Mouse (Mus musculus): Measurements from ENCODE around the gene Ranbp2. TPM values are rescaled to one million over a fixed set of nuclear protein-coding genes. Genes with fewer than 3 reads are reported as not detected.

Gene Ranbp2
- polyA plus RNA-seq, 1 experiment from 2014 or later, result 27.0 TPM

DNA sequence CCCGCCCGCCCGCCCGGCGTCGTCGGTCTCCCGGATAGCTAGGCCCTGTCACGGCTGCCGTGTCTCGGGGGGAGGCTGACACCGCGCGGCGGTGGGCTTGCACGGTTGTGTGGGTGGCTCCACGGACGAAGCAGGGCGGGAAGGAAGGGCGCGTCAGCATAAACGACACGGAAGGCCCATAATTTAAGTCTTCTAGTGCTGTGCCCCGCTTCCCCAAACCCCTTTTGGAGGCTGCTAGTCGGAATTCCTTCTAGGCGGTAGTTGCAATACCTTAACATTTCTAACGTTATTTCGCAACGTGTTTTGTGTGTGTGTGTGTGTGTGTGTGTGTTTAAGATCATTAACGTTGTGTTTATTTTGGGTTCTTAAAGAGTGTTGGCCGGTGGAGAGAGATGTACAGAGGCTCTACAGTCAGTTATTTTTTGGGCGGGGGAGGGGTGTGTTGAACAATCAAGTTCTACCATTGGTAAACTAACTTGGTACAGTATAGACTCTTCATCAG, 611 bp downstream of the Ranbp2 start:
- no peaks in the 10 kb centered on the region for H3K9me3 ChIP-seq (replicated peaks)

DNA sequence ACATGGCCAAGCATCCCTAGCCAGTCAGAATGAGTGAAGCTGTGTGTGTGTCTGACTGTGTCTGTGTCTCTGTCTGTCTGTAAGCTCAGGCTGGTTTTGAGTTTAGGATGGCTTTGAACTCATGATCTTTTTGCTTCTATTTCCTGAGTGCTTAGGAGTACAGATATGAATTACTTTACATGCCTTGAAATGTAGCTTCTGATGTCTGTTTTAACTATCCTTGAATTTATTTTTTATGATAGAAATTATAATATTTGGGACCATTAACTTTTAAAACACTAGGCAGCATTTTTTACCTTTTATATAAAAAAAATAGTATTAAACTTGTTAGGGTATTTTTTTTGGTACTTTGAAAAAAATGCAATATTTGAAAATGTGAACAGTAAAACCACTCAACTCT, 4.9 kb downstream of the Ranbp2 start:
- no peak overlapping the region for H3K27ac ChIP-seq
- H3K4me1 ChIP-seq, result no peaks in the 10 kb centered on the region
- H3K36me3 ChIP-seq, result peaks cover 46% of the 10 kb centered on the region
- H3K4me3 ChIP-seq, result no peak overlapping the region
- no peaks in the 10 kb centered on the region for H3K9me3 ChIP-seq (replicated peaks)
- no peak for DNase-seq (ENCODE audit: low spot score)
- H3K27me3 ChIP-seq (ENCODE audit: low read depth, poor library complexity, severe bottlenecking), result no peaks in the 10 kb centered on the region

More for the DNA sequence above, 611 bp downstream of the Ranbp2 start:
- Histone ChIP-seq H3K36me3 (peaks cover 4% of the 10 kb centered on the region), H3K4me1 (peaks cover 8% of the 10 kb centered on the region), H3K27me3 (ENCODE audit: low read depth, poor library complexity, severe bottlenecking) (no peaks in the 10 kb centered on the region), H3K27ac (peak overlapping the region; percentile 95), H3K4me3 (peak overlapping the region; percentile 99)
- WGBS, result under 1% methylated on average over 32 of the region's 32 CpGs
- DNase-seq (ENCODE audit: low spot score), result no peak

DNA sequence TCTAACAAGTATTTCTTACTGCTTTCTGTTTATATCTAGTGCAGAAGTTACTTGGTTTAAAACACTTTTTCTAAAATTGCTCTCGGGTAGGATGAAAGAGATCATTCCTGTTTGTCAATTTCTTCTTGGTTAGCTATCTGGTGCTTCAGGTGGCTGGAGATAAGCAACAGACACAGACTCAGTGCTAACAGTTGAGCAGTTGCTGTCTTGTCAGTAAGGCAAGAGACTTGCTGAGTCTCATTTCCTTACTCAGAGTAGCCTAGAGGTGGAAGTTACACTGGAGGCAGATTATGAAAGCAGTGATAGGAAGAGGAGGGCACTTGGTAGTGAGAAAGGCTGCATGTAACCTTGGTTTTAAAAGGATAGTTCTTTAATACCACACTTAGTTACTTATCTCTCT, 5.5 kb downstream of the Ranbp2 start:
- Histone ChIP-seq H3K27me3 (ENCODE audit: low read depth, poor library complexity, severe bottlenecking) (no peaks in the 10 kb centered on the region), H3K27ac (no peak overlapping the region), H3K4me1 (no peaks in the 10 kb centered on the region), H3K36me3 (peaks cover 52% of the 10 kb centered on the region), H3K9me3 (replicated peaks) (no peaks in the 10 kb centered on the region), H3K4me3 (no peak overlapping the region)
- WGBS, result 88% methylated on average over 1 of the region's 1 CpGs
- DNase-seq (ENCODE audit: low spot score), result no peak

- Histone ChIP-seq H3K4me3 (no peak overlapping the region), H3K9me3 (replicated peaks) (no peaks in the 10 kb centered on the region), H3K27ac (no peak overlapping the region), H3K4me1 (no peaks in the 10 kb centered on the region), H3K36me3 (peaks cover 94% of the 10 kb centered on the region), H3K27me3 (ENCODE audit: low read depth, poor library complexity, severe bottlenecking) (no peaks in the 10 kb centered on the region)
- no peak for DNase-seq (ENCODE audit: low spot score)
- WGBS, result 79% methylated on average over 1 of the region's 1 CpGs
Observed at GRCm38 (mm10) chr10:58459896-58460295, 13.2 kb downstream of the Ranbp2 start.

- no peaks in the 10 kb centered on the region for H3K4me1 ChIP-seq
- no peak overlapping the region for H3K4me3 ChIP-seq
- peaks cover 97% of the 10 kb centered on the region for H3K36me3 ChIP-seq
- WGBS, result 94% methylated on average over 5 of the region's 5 CpGs
- no peaks in the 10 kb centered on the region for H3K27me3 ChIP-seq (ENCODE audit: low read depth, poor library complexity, severe bottlenecking)
- DNase-seq (ENCODE audit: low spot score), result no peak
- H3K27ac ChIP-seq, result no peak overlapping the region
- H3K9me3 ChIP-seq (replicated peaks), result no peaks in the 10 kb centered on the region
Observed at GRCm38 (mm10) chr10:58477086-58477755, 30.5 kb downstream of the Ranbp2 start.

DNA sequence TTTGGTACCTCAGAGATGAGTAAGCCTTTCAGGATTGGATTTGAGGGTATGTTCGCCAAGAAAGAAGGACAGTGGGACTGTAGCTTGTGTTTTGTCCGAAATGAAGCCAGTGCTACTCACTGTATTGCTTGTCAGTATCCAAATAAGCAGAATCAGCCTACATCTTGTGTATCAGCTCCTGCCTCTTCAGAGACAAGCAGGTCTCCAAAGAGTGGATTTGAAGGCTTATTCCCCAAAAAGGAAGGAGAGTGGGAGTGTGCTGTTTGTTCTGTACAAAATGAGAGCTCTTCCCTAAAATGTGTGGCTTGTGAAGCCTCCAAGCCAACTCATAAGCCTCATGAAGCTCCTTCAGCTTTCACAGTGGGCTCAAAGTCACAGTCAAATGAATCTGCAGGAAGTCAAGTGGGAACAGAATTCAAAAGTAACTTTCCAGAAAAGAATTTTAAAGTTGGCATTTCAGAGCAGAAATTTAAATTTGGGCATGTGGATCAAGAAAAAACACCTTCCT, 31.4 kb downstream of the Ranbp2 start:
- H3K27me3 ChIP-seq (ENCODE audit: low read depth, poor library complexity, severe bottlenecking), result no peaks in the 10 kb centered on the region

DNA sequence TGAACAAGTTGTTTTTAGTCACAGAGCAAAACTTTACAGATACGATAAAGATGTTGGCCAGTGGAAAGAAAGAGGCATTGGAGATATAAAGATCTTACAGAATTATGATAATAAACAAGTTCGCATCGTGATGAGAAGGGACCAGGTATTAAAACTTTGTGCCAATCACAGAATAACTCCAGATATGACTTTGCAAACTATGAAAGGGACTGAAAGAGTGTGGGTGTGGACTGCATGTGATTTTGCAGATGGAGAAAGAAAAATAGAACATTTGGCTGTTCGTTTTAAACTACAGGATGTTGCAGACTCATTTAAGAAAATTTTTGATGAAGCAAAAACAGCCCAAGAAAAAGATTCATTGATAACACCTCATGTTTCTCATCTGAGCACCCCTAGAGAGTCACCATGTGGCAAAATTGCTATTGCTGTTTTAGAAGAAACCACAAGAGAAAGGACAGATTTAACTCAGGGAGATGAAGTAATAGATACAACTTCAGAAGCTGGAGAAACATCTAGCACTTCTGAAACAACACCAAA, 33.3 kb downstream of the Ranbp2 start:
- no peak for DNase-seq (ENCODE audit: low spot score)
- Histone ChIP-seq H3K27me3 (ENCODE audit: low read depth, poor library complexity, severe bottlenecking) (no peaks in the 10 kb centered on the region), H3K27ac (no peak overlapping the region), H3K4me1 (no peaks in the 10 kb centered on the region), H3K36me3 (peaks cover 99% of the 10 kb centered on the region), H3K9me3 (replicated peaks) (no peaks in the 10 kb centered on the region), H3K4me3 (no peak overlapping the region)
- 97% methylated on average over 4 of the region's 4 CpGs for WGBS

More for the DNA sequence above, 31.4 kb downstream of the Ranbp2 start:
- DNase-seq (ENCODE audit: low spot score), result no peak
- Histone ChIP-seq H3K27ac (no peak overlapping the region), H3K36me3 (peaks cover 97% of the 10 kb centered on the region), H3K4me3 (no peak overlapping the region), H3K4me1 (no peaks in the 10 kb centered on the region), H3K9me3 (replicated peaks) (no peaks in the 10 kb centered on the region)
- WGBS, result 93% methylated on average over 2 of the region's 2 CpGs

GRCm38 (mm10) chr10:58491031-58491430, 44.3 kb downstream of the Ranbp2 start:
- H3K36me3 ChIP-seq, result peaks cover 92% of the 10 kb centered on the region
- H3K9me3 ChIP-seq (replicated peaks), result no peaks in the 10 kb centered on the region
- no peaks in the 10 kb centered on the region for H3K4me1 ChIP-seq
- no peak for DNase-seq (ENCODE audit: low spot score)
- H3K27me3 ChIP-seq (ENCODE audit: low read depth, poor library complexity, severe bottlenecking), result no peaks in the 10 kb centered on the region
- no peak overlapping the region for H3K27ac ChIP-seq
- WGBS, result 91% methylated on average over 5 of the region's 5 CpGs
- no peak overlapping the region for H3K4me3 ChIP-seq

DNA sequence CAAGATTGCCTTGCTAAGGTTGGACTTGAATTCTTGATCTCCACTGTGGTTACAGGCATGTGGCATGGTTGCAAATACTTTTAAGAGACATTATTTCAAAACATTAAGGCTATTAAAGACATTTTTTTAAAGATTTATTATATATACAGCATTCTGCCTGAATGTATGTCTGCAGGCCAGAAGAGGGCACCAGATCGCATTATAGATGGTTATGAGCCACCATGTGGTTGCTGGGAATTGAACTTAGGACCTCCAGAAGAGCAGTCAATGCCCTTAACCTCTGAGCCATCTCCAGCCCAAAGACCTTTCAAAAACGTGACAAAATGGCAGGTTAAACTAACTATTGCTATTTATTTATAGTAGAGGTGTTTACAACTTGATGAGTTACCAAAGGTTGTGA, 48.9 kb downstream of the Ranbp2 start:
- H3K36me3 ChIP-seq, result peaks cover 53% of the 10 kb centered on the region
- H3K4me1 ChIP-seq, result peaks cover 13% of the 10 kb centered on the region
- 87% methylated on average over 2 of the region's 2 CpGs for WGBS
- H3K27me3 ChIP-seq (ENCODE audit: low read depth, poor library complexity, severe bottlenecking), result no peaks in the 10 kb centered on the region
- H3K9me3 ChIP-seq (replicated peaks), result no peaks in the 10 kb centered on the region
- no peak overlapping the region for H3K4me3 ChIP-seq
- DNase-seq (ENCODE audit: low spot score), result no peak
- no peak overlapping the region for H3K27ac ChIP-seq

DNA sequence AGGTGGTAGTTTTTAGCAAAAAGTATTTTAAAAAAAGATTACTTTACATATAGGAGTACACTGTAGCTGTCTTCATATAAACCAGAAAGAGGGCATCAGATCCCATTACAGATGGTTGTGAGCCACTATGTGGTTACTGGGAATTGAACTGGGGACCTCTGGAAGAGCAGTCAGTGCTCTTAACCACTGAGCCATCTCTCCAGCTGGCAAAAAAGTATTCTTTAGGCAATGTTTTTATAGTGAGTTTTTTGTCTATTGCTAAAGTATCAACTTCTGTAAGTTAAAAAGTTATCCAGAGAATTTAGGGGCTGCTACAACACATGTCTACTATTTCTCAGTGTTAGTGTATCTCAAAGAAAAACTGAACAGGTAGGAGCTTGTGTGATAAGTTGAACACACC, 50.0 kb downstream of the Ranbp2 start:
- Histone ChIP-seq H3K27me3 (ENCODE audit: low read depth, poor library complexity, severe bottlenecking) (no peaks in the 10 kb centered on the region), H3K4me1 (peaks cover 13% of the 10 kb centered on the region), H3K36me3 (peaks cover 42% of the 10 kb centered on the region), H3K4me3 (peak overlapping the region; percentile 77; the same call in 1 of the 2 replicates), H3K9me3 (replicated peaks) (no peaks in the 10 kb centered on the region), H3K27ac (peak overlapping the region; percentile 93; the same call in 1 of the 2 replicates)
- DNase-seq (ENCODE audit: low spot score), result no peak

DNA sequence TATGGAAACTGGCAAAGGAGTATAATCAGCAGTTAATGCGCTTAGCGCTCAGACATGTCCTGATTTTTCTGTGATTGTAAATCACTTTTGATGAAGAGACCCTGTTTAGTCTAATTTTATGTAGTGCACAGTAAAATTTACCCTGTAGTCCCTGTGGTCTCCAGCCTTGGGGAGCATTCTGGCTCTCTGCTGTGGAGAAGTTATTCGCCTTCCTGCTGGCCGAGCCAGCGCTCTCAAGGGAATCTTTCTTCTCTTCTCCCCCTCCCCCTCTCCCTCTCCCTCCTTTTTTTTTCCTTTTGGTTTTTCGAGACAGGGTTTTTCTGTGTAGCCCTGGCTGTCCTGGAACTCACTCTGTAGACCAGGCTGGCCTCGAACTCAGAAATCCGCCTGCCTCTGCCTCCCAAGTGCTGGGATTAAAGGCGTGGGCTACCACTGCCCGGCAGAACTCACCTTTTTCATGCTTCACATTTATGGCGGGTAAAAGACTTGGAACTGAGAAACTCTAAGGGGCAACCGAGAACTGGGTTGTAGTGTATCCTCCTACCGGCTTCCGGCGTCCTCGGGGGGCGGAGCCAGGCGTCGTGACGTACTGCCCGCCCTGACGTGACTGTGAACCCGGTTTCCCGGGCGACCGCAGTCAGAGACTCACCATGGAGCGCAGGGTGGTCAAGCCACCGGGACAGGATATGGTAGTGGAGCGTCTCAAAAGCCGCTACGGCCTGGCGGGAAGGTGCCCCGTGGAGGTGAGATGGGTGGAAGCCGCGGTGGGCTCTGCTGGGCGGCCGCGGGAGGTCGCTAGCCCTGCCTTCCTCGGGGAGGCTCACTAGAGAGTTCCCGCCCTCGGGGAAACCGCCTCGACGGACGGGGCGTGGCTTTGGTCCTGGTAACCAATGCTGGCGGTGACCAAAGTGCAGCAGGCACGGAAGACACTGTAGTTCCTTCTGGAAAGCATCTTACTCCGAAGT, 50.9 kb downstream of the Ranbp2 start, which contains the start of gene Ccdc138:
TSS of gene Ccdc138 (plus strand) at position 629 of the 965 bp plus-strand sequence.
- DNase-seq (ENCODE audit: low spot score), result peak; percentile 92
- peaks cover 36% of the 10 kb centered on the region for H3K36me3 ChIP-seq
- H3K9me3 ChIP-seq (replicated peaks), result no peaks in the 10 kb centered on the region
- no peaks in the 10 kb centered on the region for H3K27me3 ChIP-seq (ENCODE audit: low read depth, poor library complexity, severe bottlenecking)
- H3K4me3 ChIP-seq, result peak within 1 kb of the TSS; percentile 77
- WGBS, result 1% methylated on average over 50 of the region's 50 CpGs
- peaks cover 13% of the 10 kb centered on the region for H3K4me1 ChIP-seq
- H3K27ac ChIP-seq, result peak within 1 kb of the TSS; percentile 93

GRCm38 (mm10) chr10:58498516-58498915, 51.8 kb downstream of the Ranbp2 start:
- no peaks in the 10 kb centered on the region for H3K9me3 ChIP-seq (replicated peaks)
- peak overlapping the region; percentile 93 for H3K27ac ChIP-seq
- H3K27me3 ChIP-seq (ENCODE audit: low read depth, poor library complexity, severe bottlenecking), result no peaks in the 10 kb centered on the region
- H3K4me1 ChIP-seq, result peaks cover 13% of the 10 kb centered on the region
- no peak for DNase-seq (ENCODE audit: low spot score)
- peak overlapping the region; percentile 77 for H3K4me3 ChIP-seq
- 59% methylated on average over 2 of the region's 2 CpGs for WGBS
- peaks cover 30% of the 10 kb centered on the region for H3K36me3 ChIP-seq
